Mouse (Mus musculus) heart, embryonic 13.5 days (tissue): ENCODE results near the gene Mat1a. TPM values are rescaled to one million over a fixed set of nuclear protein-coding genes. Genes with fewer than 3 reads are reported as not detected.

Experiments used
- ATAC-seq: fragments of 200-750 bp; cut with Nextera tagmentation; 2 replicates; pipeline ENCODE4 v1.8.0; 2017; ENCODE audit warnings: moderate TSS enrichment; ENCODE audit not compliant: insufficient number of reproducible peaks, low FRiP score, low TSS enrichment; ENCODE audit errors: extremely low read depth
- H3K27ac ChIP-seq: fragments of 300-500 bp; sonication (generic); replicated peaks from 2 replicates; pipeline ENCODE4 v1.5.1; 2015; ENCODE audit warnings: moderate library complexity, mild to moderate bottlenecking, inconsistent platforms
- H3K27me3 ChIP-seq: fragments of 300-500 bp; sonication (generic); replicated peaks from 2 replicates; pipeline ENCODE4 v1.6.1; 2015; ENCODE audit warnings: mild to moderate bottlenecking, inconsistent platforms
- H3K36me3 ChIP-seq: fragments of 300-500 bp; sonication (generic); 2 replicates; pipeline ENCODE4 v1.6.1; 2015; ENCODE audit warnings: mild to moderate bottlenecking, inconsistent platforms
- H3K4me1 ChIP-seq: fragments of 300-500 bp; sonication (generic); 2 replicates; pipeline ENCODE4 v1.6.1; 2015; ENCODE audit warnings: inconsistent platforms
- H3K4me2 ChIP-seq: fragments of 300-500 bp; sonication (generic); 2 replicates; pipeline ENCODE4 v1.6.1; 2015; ENCODE audit warnings: inconsistent platforms, mild to moderate bottlenecking, moderate library complexity
- H3K4me3 ChIP-seq: fragments of 300-500 bp; sonication (generic); 2 replicates; pipeline ENCODE4 v1.5.1; 2015; ENCODE audit warnings: moderate library complexity, mild to moderate bottlenecking, inconsistent platforms
- H3K9ac ChIP-seq: fragments of 300-500 bp; sonication (generic); 2 replicates; pipeline ENCODE4 v1.6.1; 2015; ENCODE audit warnings: inconsistent platforms, mild to moderate bottlenecking, moderate library complexity
- H3K9me3 ChIP-seq: fragments of 300-500 bp; sonication (generic); 2 replicates; pipeline ENCODE4 v1.6.1; 2016; ENCODE audit warnings: inconsistent platforms
- WGBS: fragments of 180-500 bp; shearing (Covaris S2); methylation state at CpG from one replicate; pipeline ENCODE4 v1.1.7; 2015; ENCODE audit warnings: mixed read lengths; 5-methylcytosine and 5-hydroxymethylcytosine counted together
- polyA plus RNA-seq: library from polyadenylated mRNA; unstranded; fragments of >200 nt; fragmentation: Nextera tagmentation; extraction: Ambion mirVana; gene quantifications from 2 replicates; pipeline ENCODE4 v1.2.1, GENCODE M21; 2015

Gene Mat1a
- polyA plus RNA-seq, 1 experiment from 2014 or later = 0.31 TPM

DNA sequence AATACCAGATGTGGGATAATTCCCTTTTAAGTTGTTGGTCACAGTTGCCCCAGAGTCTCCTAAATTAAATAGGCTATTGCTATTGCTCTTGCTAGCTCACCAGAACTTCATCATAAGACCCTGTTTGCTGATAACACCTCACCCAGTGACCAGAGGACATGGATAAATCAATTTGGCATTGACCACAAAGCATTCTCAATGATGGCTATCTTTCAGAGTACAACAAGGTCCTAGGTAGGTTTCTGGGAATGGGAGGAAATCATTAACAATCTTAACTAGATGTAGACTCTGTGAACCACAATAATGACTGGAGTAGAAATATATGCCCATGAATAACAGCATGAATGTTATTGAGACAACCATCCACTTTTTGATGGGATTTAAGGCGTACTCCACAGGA, 35.9 kb downstream of the Mat1a start:
- Histone ChIP-seq H3K27me3 (no peaks in the 10 kb centered on the region), H3K27ac (no peak overlapping the region), H3K9ac (no peak overlapping the region), H3K4me2 (no peak overlapping the region), H3K9me3 (no peaks in the 10 kb centered on the region), H3K4me1 (no peaks in the 10 kb centered on the region), H3K4me3 (no peak overlapping the region), H3K36me3 (no peaks in the 10 kb centered on the region)
- WGBS = 87% methylated on average over 1 of the region's 1 CpGs
- no peak for ATAC-seq

DNA sequence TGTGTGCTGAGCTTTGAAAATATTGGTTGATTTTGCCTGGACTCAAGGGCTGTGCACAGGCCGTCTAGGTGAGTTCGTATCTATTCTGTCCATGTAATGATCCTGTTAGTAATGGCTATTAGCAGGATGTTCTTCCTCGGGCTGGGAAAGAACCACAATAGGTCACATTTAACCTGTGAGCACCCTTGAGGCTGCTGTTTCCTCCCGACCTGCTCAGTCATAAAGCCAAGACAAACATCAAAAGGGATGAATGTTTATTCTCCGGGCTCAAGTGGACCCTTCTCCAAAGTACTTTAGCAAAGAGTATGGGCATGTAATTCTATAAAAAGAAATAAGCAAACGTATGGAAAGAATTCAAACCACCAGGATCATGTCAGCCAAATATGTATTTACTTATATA, 41.2 kb downstream of the Mat1a start:
- ATAC-seq = no peak
- H3K27ac ChIP-seq = no peak overlapping the region
- no peak overlapping the region for H3K4me2 ChIP-seq
- H3K9me3 ChIP-seq = no peaks in the 10 kb centered on the region
- H3K9ac ChIP-seq = no peak overlapping the region
- H3K4me3 ChIP-seq = no peak overlapping the region
- H3K36me3 ChIP-seq = no peaks in the 10 kb centered on the region
- H3K27me3 ChIP-seq = no peaks in the 10 kb centered on the region
- WGBS = 51% methylated on average over 6 of the region's 6 CpGs
- H3K4me1 ChIP-seq = 0 out of 2 replicates have a peak, but pooled peaks cover 4% of the 10 kb centered on the region

DNA sequence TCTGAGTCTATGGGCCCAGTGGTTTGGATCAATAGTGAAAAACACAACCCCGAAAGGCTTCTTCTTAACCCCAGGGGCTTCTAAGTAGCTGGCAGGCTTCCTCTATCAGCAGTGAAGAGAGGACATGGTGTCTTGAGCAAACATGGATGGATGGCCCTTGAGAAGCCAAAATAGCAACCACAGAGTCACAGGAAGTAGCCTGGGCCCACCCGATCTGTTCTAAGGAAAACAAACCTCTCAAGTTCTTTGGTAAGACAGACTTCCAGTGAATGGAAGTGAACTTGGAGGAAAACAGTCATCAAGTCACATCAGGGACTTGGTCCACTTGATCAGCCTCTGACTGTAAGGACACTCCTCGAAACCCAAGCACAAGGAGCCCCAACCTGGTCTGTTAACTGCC, 42.1 kb downstream of the Mat1a start:
- no peak overlapping the region for H3K27ac ChIP-seq
- no peak overlapping the region for H3K4me3 ChIP-seq
- no peaks in the 10 kb centered on the region for H3K27me3 ChIP-seq
- H3K9ac ChIP-seq = no peak overlapping the region
- H3K4me1 ChIP-seq = 0 out of 2 replicates have a peak, but pooled peaks cover 4% of the 10 kb centered on the region
- H3K4me2 ChIP-seq = no peak overlapping the region
- 66% methylated on average over 3 of the region's 3 CpGs for WGBS
- no peaks in the 10 kb centered on the region for H3K36me3 ChIP-seq
- no peaks in the 10 kb centered on the region for H3K9me3 ChIP-seq
- no peak for ATAC-seq

DNA sequence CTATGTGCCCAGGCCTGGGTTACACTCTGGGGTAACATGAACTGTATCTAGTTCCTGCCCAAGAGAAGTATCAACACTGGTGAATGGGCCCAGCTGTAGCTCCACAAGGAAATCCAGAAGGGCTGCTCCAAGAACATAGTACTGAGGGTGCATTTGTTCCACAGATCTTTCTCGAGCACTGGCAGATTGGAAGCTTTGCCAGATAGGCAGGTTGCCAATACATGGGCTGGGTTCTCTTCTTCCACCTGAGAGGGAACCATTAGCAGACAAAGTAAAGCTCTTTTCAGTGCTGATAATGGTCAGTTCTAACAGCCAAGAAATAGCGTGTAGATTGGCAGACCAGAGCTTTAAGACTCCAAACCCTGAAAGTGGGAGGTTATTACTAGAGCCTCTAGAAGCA, 42.5 kb downstream of the Mat1a start:
- Histone ChIP-seq H3K4me2 (no peak overlapping the region), H3K4me3 (no peak overlapping the region), H3K27ac (no peak overlapping the region), H3K27me3 (no peaks in the 10 kb centered on the region), H3K4me1 (0 out of 2 replicates have a peak, but pooled peaks cover 4% of the 10 kb centered on the region), H3K36me3 (no peaks in the 10 kb centered on the region), H3K9me3 (no peaks in the 10 kb centered on the region), H3K9ac (no peak overlapping the region)
- no peak for ATAC-seq
- WGBS = 40% methylated on average over 2 of the region's 2 CpGs

GRCm38 (mm10) chr14:41151220-41151898, 46.5 kb downstream of the Mat1a start, which contains the start of gene Mbl1:
Gene Mbl1 (plus strand): TSS chr14:41151458.
- H3K36me3 ChIP-seq = no peaks in the 10 kb centered on the region

DNA sequence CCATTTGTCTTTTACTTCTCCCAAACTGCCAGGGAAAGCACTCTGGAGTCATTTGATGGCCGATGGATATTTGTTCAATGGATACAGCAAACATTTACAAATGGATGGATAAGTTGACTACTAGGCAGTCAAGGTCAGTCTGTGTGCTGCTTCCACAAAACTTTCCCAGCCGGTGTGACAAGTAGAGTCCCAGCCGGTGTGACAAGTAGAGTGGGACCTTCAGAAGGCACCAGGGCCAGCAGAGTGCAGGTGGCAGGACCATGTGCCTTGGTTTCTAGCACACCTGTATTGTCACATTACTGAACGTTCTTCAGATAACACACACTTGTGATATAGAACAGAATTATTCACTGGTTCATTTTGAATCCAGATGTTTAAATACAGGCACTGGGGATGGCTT, 55.2 kb downstream of the Mat1a start:
- no peak for ATAC-seq
- Histone ChIP-seq H3K36me3 (no peaks in the 10 kb centered on the region), H3K9me3 (no peaks in the 10 kb centered on the region), H3K27me3 (no peaks in the 10 kb centered on the region; the same call in 1 of the 2 replicates), H3K9ac (no peak overlapping the region), H3K4me2 (no peak overlapping the region), H3K4me1 (peaks cover 10% of the 10 kb centered on the region; the same call in 1 of the 2 replicates), H3K4me3 (no peak overlapping the region), H3K27ac (no peak overlapping the region)
- 71% methylated on average over 4 of the region's 4 CpGs for WGBS

More at GRCm38 (mm10) chr14:41151220-41151898, 46.5 kb downstream of the Mat1a start, which contains the start of gene Mbl1:
- no peak within 1 kb of the TSS for H3K4me2 ChIP-seq
- no peaks in the 10 kb centered on the region for H3K4me1 ChIP-seq
- H3K27me3 ChIP-seq = no peaks in the 10 kb centered on the region
- no peak within 1 kb of the TSS for H3K4me3 ChIP-seq
- no peaks in the 10 kb centered on the region for H3K9me3 ChIP-seq
- H3K27ac ChIP-seq = no peak within 1 kb of the TSS
- ATAC-seq = no peak
- H3K9ac ChIP-seq = no peak within 1 kb of the TSS
- 82% methylated on average over 7 of the region's 7 CpGs for WGBS

GRCm38 (mm10) chr14:41160743-41161142, 55.9 kb downstream of the Mat1a start:
- Histone ChIP-seq H3K9me3 (no peaks in the 10 kb centered on the region), H3K9ac (no peak overlapping the region), H3K36me3 (no peaks in the 10 kb centered on the region), H3K4me2 (no peak overlapping the region), H3K4me3 (no peak overlapping the region), H3K4me1 (peaks cover 10% of the 10 kb centered on the region; the same call in 1 of the 2 replicates), H3K27ac (no peak overlapping the region), H3K27me3 (no peaks in the 10 kb centered on the region; the same call in 1 of the 2 replicates)
- ATAC-seq = no peak
- WGBS = 26% methylated on average over 1 of the region's 1 CpGs

GRCm38 (mm10) chr14:41162663-41163062, 57.8 kb downstream of the Mat1a start:
- no peak overlapping the region for H3K4me3 ChIP-seq
- 12% methylated on average over 2 of the region's 2 CpGs for WGBS
- no peak overlapping the region for H3K27ac ChIP-seq
- H3K4me2 ChIP-seq = no peak overlapping the region
- no peaks in the 10 kb centered on the region for H3K9me3 ChIP-seq
- H3K27me3 ChIP-seq = no peaks in the 10 kb centered on the region; the same call in 1 of the 2 replicates
- no peaks in the 10 kb centered on the region for H3K36me3 ChIP-seq
- peaks cover 18% of the 10 kb centered on the region; the same call in 1 of the 2 replicates for H3K4me1 ChIP-seq
- H3K9ac ChIP-seq = no peak overlapping the region
- no peak for ATAC-seq

DNA sequence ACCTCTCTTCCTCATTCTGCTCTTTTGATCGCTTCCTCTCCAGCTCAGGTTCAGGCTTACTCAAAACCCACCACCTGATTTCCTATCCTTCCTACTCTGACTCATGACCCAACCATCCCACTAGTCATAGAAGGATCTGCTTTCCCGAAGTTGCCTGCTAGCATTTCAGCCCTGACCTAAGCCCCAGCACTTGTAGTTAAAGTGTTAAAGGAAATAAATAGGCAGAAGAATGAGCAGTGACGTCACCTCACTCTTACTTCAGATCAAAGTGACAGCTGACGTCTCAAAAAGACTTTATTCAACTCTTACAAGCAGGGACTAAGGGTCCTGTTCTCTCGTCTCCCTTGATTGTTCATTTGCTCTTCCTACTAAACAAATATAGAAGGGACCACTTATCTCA, 62.4 kb downstream of the Mat1a start:
- Histone ChIP-seq H3K9me3 (no peaks in the 10 kb centered on the region), H3K4me1 (peaks cover 19% of the 10 kb centered on the region), H3K4me2 (no peak overlapping the region), H3K36me3 (no peaks in the 10 kb centered on the region), H3K27ac (no peak overlapping the region), H3K4me3 (no peak overlapping the region), H3K27me3 (no peaks in the 10 kb centered on the region), H3K9ac (no peak overlapping the region)
- ATAC-seq = no peak
- WGBS = 32% methylated on average over 5 of the region's 5 CpGs

DNA sequence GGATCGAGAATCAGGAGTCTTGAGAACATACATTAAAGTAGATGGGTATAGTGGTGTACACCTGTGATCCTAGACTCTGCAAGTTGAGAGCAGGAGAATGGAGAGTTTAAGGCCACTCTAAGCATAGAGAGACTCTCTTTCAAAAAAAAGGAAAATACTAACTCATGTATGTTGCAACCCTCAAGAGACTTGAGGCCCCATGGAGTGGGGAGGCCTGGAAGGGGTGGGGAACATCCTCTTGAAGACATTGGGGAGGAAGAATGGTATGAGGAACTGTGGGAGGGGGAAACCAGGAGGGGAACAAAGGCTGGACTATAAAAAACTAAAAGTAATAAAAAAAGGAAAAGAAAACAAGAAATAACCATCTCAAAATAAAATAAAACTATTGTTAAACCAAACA, 63.7 kb downstream of the Mat1a start:
- H3K4me3 ChIP-seq = no peak overlapping the region
- H3K4me1 ChIP-seq = peaks cover 19% of the 10 kb centered on the region
- H3K4me2 ChIP-seq = no peak overlapping the region
- H3K36me3 ChIP-seq = no peaks in the 10 kb centered on the region
- no peak for ATAC-seq
- H3K9ac ChIP-seq = no peak overlapping the region
- no peaks in the 10 kb centered on the region for H3K9me3 ChIP-seq
- H3K27me3 ChIP-seq = no peaks in the 10 kb centered on the region
- WGBS = 74% methylated on average over 1 of the region's 1 CpGs
- H3K27ac ChIP-seq = no peak overlapping the region

DNA sequence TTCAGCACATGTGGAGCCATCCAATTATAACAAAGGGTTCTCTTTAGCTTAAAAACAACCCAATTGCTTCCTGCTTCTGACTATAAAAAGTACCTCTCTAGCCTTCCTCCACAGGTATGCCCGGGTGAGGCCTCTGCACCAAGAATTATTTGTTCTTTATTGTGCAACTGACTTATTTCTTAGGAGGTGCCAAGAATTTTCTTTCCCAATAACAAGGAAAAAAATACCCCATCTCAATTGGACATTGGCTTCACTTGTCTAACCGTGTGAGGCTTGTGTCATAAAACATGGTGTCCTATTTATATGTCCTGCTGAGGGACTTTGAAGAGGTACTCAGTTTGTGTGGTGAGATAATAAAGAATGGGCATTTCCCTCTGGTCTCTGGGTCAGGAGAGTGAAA, 65.7 kb downstream of the Mat1a start:
- 79% methylated on average over 2 of the region's 2 CpGs for WGBS

More for the DNA sequence above, 65.7 kb downstream of the Mat1a start:
- ATAC-seq = no peak
- H3K9ac ChIP-seq = no peak overlapping the region
- no peak overlapping the region for H3K27ac ChIP-seq
- H3K4me3 ChIP-seq = no peak overlapping the region
- H3K9me3 ChIP-seq = no peaks in the 10 kb centered on the region
- H3K4me2 ChIP-seq = no peak overlapping the region
- peaks cover 19% of the 10 kb centered on the region for H3K4me1 ChIP-seq
- no peaks in the 10 kb centered on the region for H3K36me3 ChIP-seq
- no peaks in the 10 kb centered on the region for H3K27me3 ChIP-seq
